Mouse (Mus musculus): ENCODE results near the gene Drd3.

- TF ChIP-seq HCFC1 (IDR thresholded peaks at IDR 0.05; ENCODE audit: borderline replicate concordance, insufficient read depth, low read length) (no peak), CHD2 (IDR thresholded peaks at IDR 0.05; ENCODE audit: low read depth, low read length) (no peak)
Measured at GRCm38 (mm10) chr16:43709432-43710133, 44.2 kb upstream of the Drd3 start.
